Mouse (Mus musculus) heart, adult 9 months (tissue): ENCODE data around the gene Slc22a23.
A peak's percentile ranks its signal among the peaks of the same experiment; 100 is the strongest.

Experiments used
- DNase-seq, 2 experiments: peaks; one replicate each; pipeline ENCODE4 v3.0.0; 2022; ENCODE audit warnings: low spot score in 2 of 2

The Slc22a23 gene

DNA sequence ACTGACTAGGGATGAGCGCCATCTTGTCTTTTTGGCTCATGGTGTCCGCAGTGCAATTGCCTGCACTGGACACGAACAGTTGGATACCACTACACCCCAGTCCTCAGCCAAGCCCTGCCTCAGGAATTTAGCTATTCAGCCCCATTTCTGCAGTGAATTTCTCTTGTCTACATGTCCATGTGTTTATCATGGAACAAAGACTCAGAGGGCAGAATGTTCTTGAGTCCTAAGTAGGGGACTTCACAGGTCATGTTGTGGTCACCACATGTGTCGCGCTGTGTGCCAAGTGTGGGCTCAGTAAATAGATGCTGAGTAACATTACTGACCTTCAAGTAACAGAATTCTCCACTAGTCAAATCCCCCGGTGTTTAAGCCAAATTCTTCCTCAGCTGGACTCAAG is 109.9 kb downstream of the Slc22a23 start:
- no peak for DNase-seq

- DNase-seq: no peak
These were observed 110.5 kb downstream of the Slc22a23 start for GRCm38 (mm10) chr13:34234439-34234838.

DNA sequence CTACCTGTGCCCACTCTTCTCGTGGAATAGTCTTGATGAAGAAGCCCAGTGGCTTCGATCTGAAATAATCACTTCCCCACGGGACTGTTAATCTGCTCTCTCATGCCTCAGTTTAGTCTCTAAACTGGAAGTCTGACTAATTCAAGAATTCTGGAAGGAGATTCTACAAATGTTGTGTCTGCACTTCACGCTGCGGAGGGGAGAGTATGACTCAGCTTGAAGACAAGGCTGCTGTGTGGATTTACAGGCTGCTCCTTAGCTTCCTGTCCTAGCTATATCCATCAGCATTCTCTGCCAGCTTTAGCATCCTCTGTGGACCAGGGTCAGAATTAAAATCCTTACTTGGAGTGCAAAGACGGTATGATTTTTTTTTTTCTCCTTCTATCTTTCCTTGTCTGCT is 112.0 kb downstream of the Slc22a23 start:
- no peak for DNase-seq

DNA sequence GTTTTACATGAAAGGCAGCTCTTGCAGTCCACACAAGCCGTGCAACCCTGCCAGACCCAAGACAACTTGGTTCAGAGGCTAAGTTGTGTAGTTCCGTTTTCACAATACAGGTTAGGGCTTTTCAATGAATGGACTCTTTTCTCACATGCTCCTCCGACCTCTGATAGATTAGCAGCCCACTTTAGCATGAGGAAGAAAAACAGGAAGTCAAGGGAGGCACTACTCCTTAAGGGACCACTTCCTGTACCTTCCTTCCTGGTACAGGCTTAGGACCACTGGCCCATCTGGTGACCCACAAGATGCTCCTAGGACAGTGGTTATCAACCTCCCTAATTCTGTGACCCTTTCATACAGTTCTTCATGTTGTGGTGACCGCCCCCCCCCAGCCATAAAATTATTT is 116.1 kb downstream of the Slc22a23 start:
- no peak for DNase-seq

GRCm38 (mm10) chr13:34227720-34228661 is 117.0 kb downstream of the Slc22a23 start:
- DNase-seq: no peak

DNA sequence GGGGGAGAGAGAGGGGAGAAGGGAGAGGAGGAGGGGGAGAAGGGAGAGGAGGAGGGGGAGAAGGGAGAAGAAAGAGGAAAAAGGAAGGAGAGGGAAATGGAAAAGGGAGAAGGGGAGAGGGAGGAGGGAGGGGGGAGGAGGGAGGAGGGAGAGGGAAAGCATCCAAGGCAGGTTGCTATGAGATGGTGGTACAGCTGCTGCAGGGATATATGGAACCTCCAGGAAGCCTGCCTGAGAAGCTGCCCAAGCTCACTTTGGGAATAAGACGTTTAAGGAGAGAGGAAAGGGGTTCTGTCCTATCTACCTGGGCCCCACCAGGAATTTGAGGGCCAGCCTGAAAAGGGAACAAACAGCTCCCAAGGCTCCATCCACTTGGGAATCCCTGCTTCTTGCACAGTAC is 118.0 kb downstream of the Slc22a23 start:
- no peak for DNase-seq

DNA sequence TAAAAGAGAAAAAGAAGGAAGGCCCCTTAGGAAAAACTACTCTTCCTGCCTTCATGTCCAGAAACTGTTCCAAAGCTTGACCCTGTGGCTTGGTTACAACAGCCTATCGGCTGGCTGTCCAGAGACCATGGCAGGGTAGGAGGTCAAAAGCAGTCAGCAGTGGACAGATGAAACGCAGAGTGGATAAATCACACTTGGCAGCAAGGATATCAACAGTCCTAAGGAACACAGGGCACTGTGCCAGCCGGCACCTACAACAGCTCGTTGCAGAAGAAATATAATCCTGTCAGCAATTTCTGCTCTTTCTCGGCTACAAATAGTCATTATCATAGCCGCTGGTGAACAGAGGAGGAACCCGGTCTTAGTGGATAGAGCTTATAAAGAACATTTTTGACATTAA is 122.0 kb downstream of the Slc22a23 start:
- DNase-seq: peak; percentile 39 to 52

- DNase-seq: no peak
These were observed 125.3 kb downstream of the Slc22a23 start for GRCm38 (mm10) chr13:34219728-34220127.

- no peak for DNase-seq
These were observed 126.2 kb downstream of the Slc22a23 start for GRCm38 (mm10) chr13:34218776-34219175.

GRCm38 (mm10) chr13:34214855-34215254 is 130.1 kb downstream of the Slc22a23 start:
- DNase-seq: no peak

GRCm38 (mm10) chr13:34212735-34213212 is 132.2 kb downstream of the Slc22a23 start:
- no peak for DNase-seq

DNA sequence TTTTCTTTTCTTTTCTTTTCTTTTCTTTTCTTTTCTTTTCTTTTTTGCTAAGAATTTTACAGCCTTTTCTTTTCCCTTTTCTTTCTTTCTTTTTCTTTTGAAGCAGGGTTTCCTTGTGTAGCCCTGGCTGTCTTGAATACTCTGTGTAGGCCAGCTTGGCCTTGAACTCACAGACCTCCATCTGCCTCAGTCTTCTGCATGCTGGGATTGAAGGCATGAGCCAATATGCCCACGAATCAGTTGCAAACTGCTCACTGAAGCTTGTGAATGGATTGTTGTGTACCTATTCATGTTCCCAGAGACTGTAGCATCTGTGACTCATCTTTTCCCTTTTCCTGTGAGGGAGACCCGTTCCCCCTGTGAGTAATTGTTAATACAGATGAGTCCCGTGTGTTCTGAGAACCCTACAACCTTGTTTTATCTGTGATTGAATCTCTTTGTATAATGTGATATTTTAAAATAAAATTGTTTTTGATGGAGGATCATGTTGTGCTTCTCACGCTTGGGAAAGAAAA is 133.7 kb downstream of the Slc22a23 start:
- DNase-seq: no peak

- DNase-seq: no peak
These were observed 137.1 kb downstream of the Slc22a23 start for GRCm38 (mm10) chr13:34207714-34208470.

DNA sequence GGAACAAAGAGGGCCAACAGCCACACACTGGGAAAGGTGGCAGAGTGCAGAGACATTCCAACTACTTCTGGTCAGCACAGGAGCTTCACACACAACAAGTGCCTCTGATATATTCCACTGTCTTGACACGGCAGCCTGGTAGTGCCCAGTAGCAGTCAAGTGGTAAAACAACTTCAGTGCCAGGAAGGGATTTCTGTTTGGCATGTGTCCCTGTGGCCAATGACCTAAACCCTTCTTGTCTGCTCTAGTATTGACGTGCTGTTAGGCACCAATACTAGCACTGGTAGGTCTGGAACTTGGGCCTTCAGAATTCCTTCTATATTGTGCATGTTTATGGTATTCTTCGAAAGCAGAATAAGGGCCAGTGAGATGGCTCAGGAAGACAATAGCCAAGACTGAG is 139.8 kb downstream of the Slc22a23 start:
- DNase-seq: peak in 1 of 2 experiments; percentile 8

DNA sequence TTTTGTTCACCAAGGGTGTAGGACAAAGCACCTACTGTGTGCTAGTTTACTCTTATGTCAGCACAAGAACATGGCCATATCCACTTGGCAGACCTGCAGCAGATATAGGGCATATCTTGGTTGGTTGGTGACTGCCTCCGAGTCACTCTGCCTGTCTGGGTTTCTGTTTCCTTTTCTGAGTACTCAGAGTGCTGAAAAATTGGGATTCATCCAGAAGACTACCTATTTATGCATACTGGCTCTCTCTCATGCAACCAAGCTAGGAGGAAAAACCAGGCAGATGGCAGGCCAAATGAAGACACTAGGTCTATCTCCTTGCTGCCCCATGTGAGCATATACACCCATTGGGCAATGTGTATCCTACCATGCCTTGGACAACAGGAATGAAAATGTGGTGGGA is 149.3 kb downstream of the Slc22a23 start:
- no peak for DNase-seq

GRCm38 (mm10) chr13:34193384-34193783 is 151.6 kb downstream of the Slc22a23 start:
- no peak for DNase-seq

DNA sequence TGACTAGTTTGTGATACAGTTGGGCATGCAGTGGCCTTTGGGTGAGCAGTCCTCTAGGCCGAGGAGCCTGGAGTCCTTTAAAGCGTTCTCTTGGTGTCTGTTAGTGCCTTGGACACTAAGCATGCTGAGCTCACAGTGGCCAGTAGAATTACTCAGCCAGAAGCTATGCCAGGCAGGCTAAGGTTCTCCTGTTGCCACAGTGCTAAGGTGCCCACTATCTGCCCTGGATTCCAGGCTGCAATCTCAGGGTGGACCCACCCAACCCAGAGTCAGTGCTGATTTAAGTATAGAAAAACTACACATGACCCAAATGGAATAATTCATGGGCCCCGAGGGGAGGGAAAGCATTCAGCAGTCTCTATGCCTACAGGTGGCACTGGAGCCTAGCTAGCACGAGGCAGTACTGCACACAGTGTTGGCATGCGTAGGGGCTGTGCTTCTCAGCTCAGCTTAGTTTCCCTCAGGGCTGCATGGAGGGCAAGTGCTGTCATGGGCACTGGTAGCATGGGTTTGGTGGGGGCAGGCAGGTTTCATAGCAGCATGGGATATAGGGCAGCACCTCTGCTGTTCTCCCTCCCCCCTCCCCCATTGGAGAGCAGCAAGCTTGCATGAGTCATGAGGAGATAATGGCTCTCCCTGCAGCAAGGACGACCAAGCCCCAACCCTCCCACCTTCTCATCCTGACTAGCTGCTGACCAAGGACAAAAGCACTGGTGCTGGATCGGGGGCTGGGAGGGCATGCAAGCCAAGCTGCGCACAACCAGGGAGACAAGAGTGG is 152.4 kb downstream of the Slc22a23 start:
- DNase-seq: peak in 1 of 2 experiments; percentile 11

DNA sequence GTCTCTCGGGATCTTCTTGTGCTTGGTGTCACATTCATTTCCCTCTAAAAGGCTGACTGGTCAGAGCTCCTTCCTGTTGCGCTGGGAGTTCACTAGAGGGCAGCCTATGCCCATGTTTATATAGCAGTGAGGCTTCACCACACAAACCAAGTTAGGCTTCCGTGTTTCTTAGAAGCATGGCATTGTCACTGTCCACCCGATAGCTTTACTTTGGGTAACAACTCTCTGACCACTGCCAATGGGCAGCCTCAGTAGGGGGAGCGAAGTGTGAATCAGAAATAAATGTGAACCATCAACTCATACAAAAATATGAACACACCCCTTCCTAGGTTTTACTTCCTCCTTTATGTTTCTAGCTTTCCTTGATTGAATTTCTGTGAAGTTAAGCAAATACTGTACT is 157.4 kb downstream of the Slc22a23 start:
- DNase-seq: peak; percentile 50 to 72

DNA sequence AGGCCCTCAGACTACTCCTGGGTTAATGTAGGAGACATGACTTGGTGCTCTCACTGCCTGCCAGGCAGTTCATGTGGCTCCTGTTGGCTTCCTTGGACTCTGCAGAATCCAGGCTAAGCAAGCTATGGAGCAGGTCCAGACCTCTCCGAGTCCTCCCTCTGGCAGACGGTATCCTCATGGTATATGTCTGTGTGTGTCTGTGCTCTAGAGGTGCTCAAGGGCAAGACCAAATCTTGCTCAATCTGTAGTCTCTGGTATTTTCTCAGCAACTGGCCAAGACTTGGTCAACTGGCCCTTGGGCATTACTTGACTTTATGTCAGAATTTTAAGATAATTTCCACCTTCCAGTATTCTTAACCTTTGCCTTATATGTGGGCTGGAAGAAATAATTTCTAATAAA is 159.6 kb downstream of the Slc22a23 start:
- no peak for DNase-seq

GRCm38 (mm10) chr13:34181624-34182023 is 163.4 kb downstream of the Slc22a23 start:
- no peak for DNase-seq

DNA sequence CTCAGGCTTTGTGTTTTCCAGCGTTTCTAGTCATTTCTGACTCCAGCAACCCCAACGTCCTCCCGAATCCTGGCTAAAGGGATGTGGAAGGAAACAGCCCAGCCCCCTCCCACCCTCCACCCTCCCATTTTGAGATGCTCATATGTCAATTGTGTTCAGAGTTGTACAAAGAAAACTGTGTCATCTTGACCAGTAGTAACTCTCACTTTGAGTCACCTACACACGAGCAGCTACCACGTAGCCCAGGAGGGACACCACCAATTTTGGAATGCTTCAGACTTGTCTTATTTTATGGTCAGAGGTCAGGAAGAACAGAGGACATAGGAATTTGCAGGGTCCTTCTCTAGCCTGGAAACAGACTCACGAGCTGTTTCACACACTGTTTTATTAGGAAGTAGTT is 171.0 kb downstream of the Slc22a23 start:
- no peak for DNase-seq
